Mouse (Mus musculus): ENCODE measurements around the gene Myo18b. TPM values are rescaled to one million over a fixed set of nuclear protein-coding genes. Genes with fewer than 3 reads are reported as not detected.

Gene Myo18b
- polyA plus RNA-seq, 1 experiment: not detected

DNA sequence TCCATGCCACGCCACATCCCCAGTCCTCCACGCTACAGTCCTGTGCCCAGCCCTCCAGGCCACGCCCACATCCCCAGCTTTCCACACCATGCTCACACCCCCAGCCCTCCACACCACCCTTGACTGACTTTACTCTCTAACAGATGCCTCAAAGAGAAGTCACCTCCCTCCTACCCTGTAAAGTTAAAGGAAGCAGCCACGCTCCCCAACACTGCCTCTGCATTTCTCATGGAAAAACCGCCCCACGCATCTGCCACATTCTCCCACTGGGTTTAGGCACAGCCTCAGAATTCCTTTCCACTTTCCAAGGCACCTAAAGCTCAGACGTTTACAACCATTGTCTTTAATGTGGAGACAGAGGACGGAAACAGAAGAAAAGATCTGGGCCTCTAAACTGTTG is 110.1 kb downstream of the Myo18b start:
- TF ChIP-seq FOSL1 (IDR thresholded peaks at IDR 0.05; ENCODE audit: insufficient read depth, low read length, poor library complexity, severe bottlenecking) (no peak), CEBPB (IDR thresholded peaks at IDR 0.05; ENCODE audit: low read depth) (no peak), MYOD1 (IDR thresholded peaks at IDR 0.05; ENCODE audit: control insufficient read depth, insufficient read length, low read depth) (no peak), CTCF (IDR thresholded peaks at IDR 0.05; ENCODE audit: control insufficient read depth, insufficient read depth, insufficient read length) (no peak), MYOG (IDR thresholded peaks at IDR 0.05; ENCODE audit: control insufficient read depth, extremely low read depth, insufficient read length) (no peak), MAX (IDR thresholded peaks at IDR 0.05) (no peak), USF1 (IDR thresholded peaks at IDR 0.05; ENCODE audit: low read depth) (no peak)
- no peaks in the 10 kb centered on the region for H3K27me3 ChIP-seq (ENCODE audit: control insufficient read depth, insufficient read depth, insufficient read length)
- H3K79me2 ChIP-seq (ENCODE audit: control insufficient read depth, insufficient read depth): no peaks in the 10 kb centered on the region
- H3K4me3 ChIP-seq (ENCODE audit: insufficient read depth, poor library complexity, severe bottlenecking): no peak overlapping the region
- H3K79me3 ChIP-seq (ENCODE audit: low read depth): no peaks in the 10 kb centered on the region
- H3ac ChIP-seq (ENCODE audit: control insufficient read depth, insufficient read length, low read depth): no peak overlapping the region
- no peaks in the 10 kb centered on the region for H3K36me3 ChIP-seq (ENCODE audit: control insufficient read depth, insufficient read depth)

GRCm38 (mm10) chr5:112781719-112782118 is 114.4 kb downstream of the Myo18b start:
- no peak for TF ChIP-seq MYOD1 (IDR thresholded peaks at IDR 0.05; ENCODE audit: control insufficient read depth, insufficient read length, low read depth)
- TF ChIP-seq USF1 (IDR thresholded peaks at IDR 0.05; ENCODE audit: low read depth): no peak
- TF ChIP-seq FOSL1 (IDR thresholded peaks at IDR 0.05; ENCODE audit: insufficient read depth, low read length, poor library complexity, severe bottlenecking): no peak
- TF ChIP-seq MAX (IDR thresholded peaks at IDR 0.05): no peak
- no peak for TF ChIP-seq CEBPB (IDR thresholded peaks at IDR 0.05; ENCODE audit: low read depth)
- TF ChIP-seq MYOG (IDR thresholded peaks at IDR 0.05; ENCODE audit: control insufficient read depth, extremely low read depth, insufficient read length): no peak
- no peak for TF ChIP-seq CTCF (IDR thresholded peaks at IDR 0.05; ENCODE audit: control insufficient read depth, insufficient read depth, insufficient read length)
- H3K27me3 ChIP-seq (ENCODE audit: control insufficient read depth, insufficient read depth, insufficient read length): no peaks in the 10 kb centered on the region
- no peak overlapping the region for H3ac ChIP-seq (ENCODE audit: control insufficient read depth, insufficient read length, low read depth)
- no peaks in the 10 kb centered on the region for H3K79me2 ChIP-seq (ENCODE audit: control insufficient read depth, insufficient read depth)
- no peak overlapping the region for H3K4me3 ChIP-seq (ENCODE audit: insufficient read depth, poor library complexity, severe bottlenecking)
- H3K79me3 ChIP-seq (ENCODE audit: low read depth): no peaks in the 10 kb centered on the region
- H3K36me3 ChIP-seq (ENCODE audit: control insufficient read depth, insufficient read depth): no peaks in the 10 kb centered on the region

DNA sequence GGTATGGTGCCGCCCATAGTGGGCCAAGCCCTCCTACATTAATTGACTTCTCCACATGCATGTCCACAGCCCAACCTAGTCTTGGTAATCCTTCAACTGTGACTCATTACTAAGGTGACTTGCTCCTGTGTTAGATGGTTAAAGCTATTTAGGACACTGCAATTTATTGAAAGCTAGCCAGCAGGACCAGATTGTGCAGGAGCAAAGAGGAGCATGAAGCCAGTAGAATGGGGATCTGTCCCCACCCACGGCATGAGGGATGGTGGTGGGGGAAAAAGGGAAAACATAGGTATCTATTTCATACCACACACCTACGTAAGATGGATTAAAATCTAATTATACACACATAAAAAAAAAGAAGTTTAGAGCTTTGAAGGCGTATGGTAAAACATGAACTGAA is 114.9 kb downstream of the Myo18b start:
- no peaks in the 10 kb centered on the region for H3K27me3 ChIP-seq (ENCODE audit: control insufficient read depth, insufficient read depth, insufficient read length)
- no peaks in the 10 kb centered on the region for H3K36me3 ChIP-seq (ENCODE audit: control insufficient read depth, insufficient read depth)
- TF ChIP-seq MAX (IDR thresholded peaks at IDR 0.05): no peak
- TF ChIP-seq CEBPB (IDR thresholded peaks at IDR 0.05; ENCODE audit: low read depth): no peak
- TF ChIP-seq MYOD1 (IDR thresholded peaks at IDR 0.05; ENCODE audit: control insufficient read depth, insufficient read length, low read depth): no peak
- no peak for TF ChIP-seq MYOG (IDR thresholded peaks at IDR 0.05; ENCODE audit: control insufficient read depth, extremely low read depth, insufficient read length)
- TF ChIP-seq USF1 (IDR thresholded peaks at IDR 0.05; ENCODE audit: low read depth): no peak
- no peak for TF ChIP-seq CTCF (IDR thresholded peaks at IDR 0.05; ENCODE audit: control insufficient read depth, insufficient read depth, insufficient read length)
- TF ChIP-seq FOSL1 (IDR thresholded peaks at IDR 0.05; ENCODE audit: insufficient read depth, low read length, poor library complexity, severe bottlenecking): no peak
- H3ac ChIP-seq (ENCODE audit: control insufficient read depth, insufficient read length, low read depth): no peak overlapping the region
- H3K79me2 ChIP-seq (ENCODE audit: control insufficient read depth, insufficient read depth): no peaks in the 10 kb centered on the region
- H3K4me3 ChIP-seq (ENCODE audit: insufficient read depth, poor library complexity, severe bottlenecking): no peak overlapping the region
- H3K79me3 ChIP-seq (ENCODE audit: low read depth): no peaks in the 10 kb centered on the region

DNA sequence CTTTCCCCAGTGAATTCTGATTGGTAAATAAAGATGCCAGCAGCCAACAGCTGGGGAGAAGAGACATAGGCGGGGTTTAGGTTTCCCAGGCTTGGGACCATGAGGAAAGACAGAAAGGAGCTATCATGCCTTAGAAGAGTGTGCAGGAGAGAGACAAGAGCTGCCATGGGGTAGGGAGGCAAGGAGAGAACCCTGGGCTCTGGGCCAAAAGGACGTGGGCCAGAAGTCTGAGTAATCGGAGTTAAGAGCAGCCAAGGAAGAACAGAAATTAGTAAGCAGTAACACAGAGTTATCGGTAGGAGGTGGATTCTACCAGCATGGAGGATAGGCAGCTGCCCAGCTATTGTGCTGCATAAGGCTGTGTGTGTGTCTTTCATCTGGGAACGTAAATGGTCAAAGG is 115.8 kb downstream of the Myo18b start:
- no peak for TF ChIP-seq CTCF (IDR thresholded peaks at IDR 0.05; ENCODE audit: control insufficient read depth, insufficient read depth, insufficient read length)
- no peak for TF ChIP-seq CEBPB (IDR thresholded peaks at IDR 0.05; ENCODE audit: low read depth)
- no peak for TF ChIP-seq USF1 (IDR thresholded peaks at IDR 0.05; ENCODE audit: low read depth)
- no peak for TF ChIP-seq MYOD1 (IDR thresholded peaks at IDR 0.05; ENCODE audit: control insufficient read depth, insufficient read length, low read depth)
- no peak for TF ChIP-seq FOSL1 (IDR thresholded peaks at IDR 0.05; ENCODE audit: insufficient read depth, low read length, poor library complexity, severe bottlenecking)
- TF ChIP-seq MYOG (IDR thresholded peaks at IDR 0.05; ENCODE audit: control insufficient read depth, extremely low read depth, insufficient read length): no peak
- no peak for TF ChIP-seq MAX (IDR thresholded peaks at IDR 0.05)
- Histone ChIP-seq H3K79me3 (ENCODE audit: low read depth) (no peaks in the 10 kb centered on the region), H3ac (ENCODE audit: control insufficient read depth, insufficient read length, low read depth) (no peak overlapping the region), H3K4me3 (ENCODE audit: insufficient read depth, poor library complexity, severe bottlenecking) (no peak overlapping the region), H3K27me3 (ENCODE audit: control insufficient read depth, insufficient read depth, insufficient read length) (no peaks in the 10 kb centered on the region), H3K79me2 (ENCODE audit: control insufficient read depth, insufficient read depth) (no peaks in the 10 kb centered on the region), H3K36me3 (ENCODE audit: control insufficient read depth, insufficient read depth) (no peaks in the 10 kb centered on the region)

DNA sequence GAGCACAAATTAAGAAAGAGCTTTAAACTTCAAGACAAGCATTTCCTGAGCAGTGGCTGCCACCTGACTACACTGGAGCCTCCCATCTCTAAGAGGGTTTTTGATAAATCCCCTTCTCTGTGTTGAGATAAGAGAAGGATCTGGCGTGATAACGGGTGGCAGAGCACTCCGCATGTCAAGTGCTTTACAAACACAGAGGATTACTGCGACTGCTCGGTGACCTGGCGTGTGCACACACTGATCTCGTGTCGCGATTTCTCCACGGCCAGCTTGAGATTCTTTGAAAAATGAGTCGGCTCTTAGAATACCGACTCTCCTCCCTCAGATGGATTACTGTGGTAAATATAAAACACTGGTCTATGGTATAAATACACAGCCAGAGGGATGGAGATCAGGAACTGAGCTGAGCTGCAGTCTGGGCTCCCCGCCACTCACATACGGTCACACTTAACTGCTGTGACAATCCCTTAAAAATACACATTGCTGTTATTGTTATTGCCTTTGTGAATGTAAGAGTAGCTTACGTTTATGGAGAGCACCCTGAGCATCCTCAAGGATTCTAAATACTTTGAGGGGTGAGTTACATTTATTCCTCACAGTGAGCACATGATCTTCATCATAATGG is 119.3 kb downstream of the Myo18b start:
- Histone ChIP-seq H3ac (ENCODE audit: control insufficient read depth, insufficient read length, low read depth) (no peak overlapping the region), H3K79me2 (ENCODE audit: control insufficient read depth, insufficient read depth) (no peaks in the 10 kb centered on the region), H3K4me3 (ENCODE audit: insufficient read depth, poor library complexity, severe bottlenecking) (no peak overlapping the region), H3K79me3 (ENCODE audit: low read depth) (no peaks in the 10 kb centered on the region), H3K36me3 (ENCODE audit: control insufficient read depth, insufficient read depth) (no peaks in the 10 kb centered on the region), H3K27me3 (ENCODE audit: control insufficient read depth, insufficient read depth, insufficient read length) (no peaks in the 10 kb centered on the region)
- TF ChIP-seq MYOD1 (IDR thresholded peaks at IDR 0.05; ENCODE audit: control insufficient read depth, insufficient read length, low read depth): no peak
- no peak for TF ChIP-seq CTCF (IDR thresholded peaks at IDR 0.05; ENCODE audit: control insufficient read depth, insufficient read depth, insufficient read length)
- TF ChIP-seq CEBPB (IDR thresholded peaks at IDR 0.05; ENCODE audit: low read depth): no peak
- TF ChIP-seq MAX (IDR thresholded peaks at IDR 0.05): no peak
- no peak for TF ChIP-seq USF1 (IDR thresholded peaks at IDR 0.05; ENCODE audit: low read depth)
- no peak for TF ChIP-seq FOSL1 (IDR thresholded peaks at IDR 0.05; ENCODE audit: insufficient read depth, low read length, poor library complexity, severe bottlenecking)
- TF ChIP-seq MYOG (IDR thresholded peaks at IDR 0.05; ENCODE audit: control insufficient read depth, extremely low read depth, insufficient read length): no peak
